Mouse (Mus musculus) CH12.LX (cell line): ENCODE data around the gene Muc13.

ENCODE experiments used
- KAT2A ChIP-seq: IDR thresholded peaks from 2 replicates; pipeline ENCODE4 v1.6.1; 2012; ENCODE audit warnings: low read length, improper control_type of control experiment, inconsistent platforms; ENCODE audit not compliant: insufficient replicate concordance
- POLR2A ChIP-seq: IDR thresholded peaks from 2 replicates; pipeline ENCODE4 v1.6.1; 2011; ENCODE audit warnings: low read depth, mild to moderate bottlenecking, improper control_type of control experiment, low read length
- RCOR1 ChIP-seq: conservative IDR thresholded peaks from 2 replicates; pipeline ENCODE4 v1.6.1; 2012; ENCODE audit warnings: low read depth, mild to moderate bottlenecking, inconsistent platforms, low read length, improper control_type of control experiment

GRCm38 (mm10) chr16:33769848-33770247, 24.0 kb upstream of the Muc13 start:
- TF ChIP-seq RCOR1 (peak; percentile 89), POLR2A (no peak), KAT2A (no peak)
